Mouse (Mus musculus): ENCODE results near the gene Olfr1420.

GRCm38 (mm10) chr19:11860966-11861365 lies 25.4 kb upstream of the Olfr1420 start, which contains the start of gene Olfr1418:
- TF ChIP-seq CTCF (IDR thresholded peaks at IDR 0.05; ENCODE audit: low read depth) = no peak
- no peak for TF ChIP-seq EP300 (IDR thresholded peaks at IDR 0.05; ENCODE audit: low read depth)
